Mouse (Mus musculus): ENCODE measurements around the gene Stat6. TPM values are rescaled to one million over a fixed set of nuclear protein-coding genes. Genes with fewer than 3 reads are reported as not detected.

Gene Stat6
- polyA plus RNA-seq, 1 experiment from 2014 or later, result 37.6 TPM

DNA sequence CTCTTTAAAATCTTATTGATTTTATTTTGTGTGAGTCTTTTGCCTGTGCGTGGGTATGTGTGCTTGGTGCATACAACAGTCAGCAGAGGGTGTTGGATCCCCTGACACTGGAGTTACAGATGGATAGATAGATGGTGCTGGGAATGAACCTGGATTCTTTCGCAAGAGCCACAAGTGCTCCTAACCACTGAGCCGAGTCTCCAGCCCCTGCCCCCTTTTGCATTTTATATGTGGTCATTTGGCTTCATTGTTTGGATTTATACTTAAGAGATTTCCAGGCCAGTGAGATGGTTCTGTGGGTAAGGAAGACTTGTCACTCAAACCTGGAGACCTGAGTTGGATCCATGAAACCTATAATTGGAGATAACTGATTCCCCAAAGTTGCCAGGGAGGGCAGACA is 37.1 kb downstream of the Stat6 start:
- Histone ChIP-seq H3K27me3 (no peaks in the 10 kb centered on the region), H3K4me2 (no peak overlapping the region), H3K9me3 (no peaks in the 10 kb centered on the region), H3K9ac (no peak overlapping the region), H3K4me3 (no peak overlapping the region), H3K4me1 (peaks cover 19% of the 10 kb centered on the region), H3K36me3 (no peaks in the 10 kb centered on the region), H3K27ac (no peak overlapping the region)
- no peak for ATAC-seq (ENCODE audit: borderline replicate concordance, extremely low read depth, low FRiP score, low TSS enrichment)
- 88% methylated on average over 3 of the region's 3 CpGs for WGBS

DNA sequence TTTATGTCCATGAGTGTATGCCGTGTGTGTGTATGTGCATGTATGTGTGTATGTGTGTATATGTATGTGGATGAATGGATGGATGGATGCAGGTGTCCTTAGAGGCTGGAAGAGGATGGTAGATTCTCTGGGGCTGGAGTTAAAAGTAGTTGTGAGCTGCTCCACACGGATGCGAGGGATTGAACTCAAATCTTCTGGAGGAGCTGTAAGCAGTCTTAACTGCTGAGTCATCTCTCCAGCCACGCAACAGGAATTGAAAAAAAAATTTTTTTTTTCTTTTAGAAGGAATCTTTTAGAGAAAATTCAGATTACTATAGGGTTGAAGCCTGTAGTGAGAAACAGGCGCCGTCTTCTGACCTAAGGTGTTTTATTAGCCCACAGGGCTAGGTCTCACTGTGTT is 40.1 kb downstream of the Stat6 start:
- 78% methylated on average over 6 of the region's 6 CpGs for WGBS

GRCm38 (mm10) chr10:127691053-127691452 is 48.3 kb downstream of the Stat6 start:
- H3K36me3 ChIP-seq, result peaks cover 28% of the 10 kb centered on the region
- no peak overlapping the region for H3K9ac ChIP-seq
- no peak overlapping the region for H3K4me2 ChIP-seq
- H3K4me1 ChIP-seq, result no peaks in the 10 kb centered on the region
- H3K27ac ChIP-seq, result no peak overlapping the region
- no peaks in the 10 kb centered on the region for H3K9me3 ChIP-seq
- 12% methylated on average over 1 of the region's 1 CpGs for WGBS
- H3K27me3 ChIP-seq, result no peaks in the 10 kb centered on the region
- H3K4me3 ChIP-seq, result no peak overlapping the region
- no peak for ATAC-seq (ENCODE audit: borderline replicate concordance, extremely low read depth, low FRiP score, low TSS enrichment)

More for the DNA sequence above, 40.1 kb downstream of the Stat6 start:
- no peak overlapping the region for H3K4me2 ChIP-seq
- no peak overlapping the region for H3K4me3 ChIP-seq
- no peaks in the 10 kb centered on the region for H3K9me3 ChIP-seq
- no peak overlapping the region for H3K27ac ChIP-seq
- no peaks in the 10 kb centered on the region for H3K27me3 ChIP-seq
- no peak for ATAC-seq (ENCODE audit: borderline replicate concordance, extremely low read depth, low FRiP score, low TSS enrichment)
- no peaks in the 10 kb centered on the region for H3K36me3 ChIP-seq
- peaks cover 4% of the 10 kb centered on the region for H3K4me1 ChIP-seq
- no peak overlapping the region for H3K9ac ChIP-seq

- H3K4me2 ChIP-seq, result no peak overlapping the region
- no peaks in the 10 kb centered on the region for H3K4me1 ChIP-seq
- H3K4me3 ChIP-seq, result no peak overlapping the region
- no peaks in the 10 kb centered on the region for H3K9me3 ChIP-seq
- peaks cover 46% of the 10 kb centered on the region for H3K36me3 ChIP-seq
- no peaks in the 10 kb centered on the region for H3K27me3 ChIP-seq
- no peak overlapping the region for H3K27ac ChIP-seq
- 54% methylated on average over 2 of the region's 2 CpGs for WGBS
- no peak for ATAC-seq (ENCODE audit: borderline replicate concordance, extremely low read depth, low FRiP score, low TSS enrichment)
- H3K9ac ChIP-seq, result no peak overlapping the region
Observed at GRCm38 (mm10) chr10:127694636-127695035, 51.9 kb downstream of the Stat6 start.

- Histone ChIP-seq H3K9ac (no peak overlapping the region), H3K27ac (no peak overlapping the region), H3K36me3 (peaks cover 42% of the 10 kb centered on the region), H3K4me3 (no peak overlapping the region), H3K4me1 (no peaks in the 10 kb centered on the region), H3K4me2 (no peak overlapping the region), H3K27me3 (no peaks in the 10 kb centered on the region), H3K9me3 (no peaks in the 10 kb centered on the region)
- ATAC-seq (ENCODE audit: borderline replicate concordance, extremely low read depth, low FRiP score, low TSS enrichment), result no peak
- WGBS, result 90% methylated on average over 7 of the region's 7 CpGs
Observed at GRCm38 (mm10) chr10:127695775-127696174, 53.0 kb downstream of the Stat6 start.

DNA sequence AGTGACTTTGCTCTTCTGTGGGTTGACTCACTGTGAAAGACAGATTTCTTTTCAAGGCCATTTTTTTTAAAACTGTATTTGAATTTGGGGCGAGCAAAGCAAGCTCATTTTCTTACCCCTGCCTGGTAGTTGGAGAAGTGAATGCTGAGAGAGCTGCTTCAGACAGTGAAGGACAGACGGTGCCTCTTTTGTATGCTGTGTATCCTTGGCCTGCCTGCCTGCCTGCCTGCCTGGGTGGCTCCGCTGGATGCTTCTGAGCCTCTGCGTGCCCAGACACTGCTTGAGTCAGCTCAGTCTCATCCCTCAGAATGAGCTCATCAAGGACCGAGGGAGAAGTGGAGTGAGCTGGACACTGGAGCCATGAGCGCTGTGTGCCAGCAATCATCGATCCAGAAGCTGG is 56.2 kb downstream of the Stat6 start:
- Histone ChIP-seq H3K27ac (no peak overlapping the region), H3K36me3 (peaks cover 29% of the 10 kb centered on the region; the same call in 1 of the 2 replicates), H3K4me1 (no peaks in the 10 kb centered on the region), H3K4me2 (no peak overlapping the region), H3K27me3 (no peaks in the 10 kb centered on the region), H3K4me3 (no peak overlapping the region), H3K9me3 (no peaks in the 10 kb centered on the region), H3K9ac (no peak overlapping the region)
- 91% methylated on average over 7 of the region's 7 CpGs for WGBS
- no peak for ATAC-seq (ENCODE audit: borderline replicate concordance, extremely low read depth, low FRiP score, low TSS enrichment)

GRCm38 (mm10) chr10:127703299-127703698 is 60.5 kb downstream of the Stat6 start:
- Histone ChIP-seq H3K9ac (no peak overlapping the region), H3K36me3 (peaks cover 7% of the 10 kb centered on the region; the same call in 1 of the 2 replicates), H3K4me1 (peaks cover 11% of the 10 kb centered on the region; the same call in 1 of the 2 replicates), H3K4me2 (no peak overlapping the region), H3K27me3 (no peaks in the 10 kb centered on the region), H3K4me3 (no peak overlapping the region), H3K9me3 (no peaks in the 10 kb centered on the region), H3K27ac (no peak overlapping the region)
- ATAC-seq (ENCODE audit: borderline replicate concordance, extremely low read depth, low FRiP score, low TSS enrichment), result no peak
- 34% methylated on average over 4 of the region's 4 CpGs for WGBS

DNA sequence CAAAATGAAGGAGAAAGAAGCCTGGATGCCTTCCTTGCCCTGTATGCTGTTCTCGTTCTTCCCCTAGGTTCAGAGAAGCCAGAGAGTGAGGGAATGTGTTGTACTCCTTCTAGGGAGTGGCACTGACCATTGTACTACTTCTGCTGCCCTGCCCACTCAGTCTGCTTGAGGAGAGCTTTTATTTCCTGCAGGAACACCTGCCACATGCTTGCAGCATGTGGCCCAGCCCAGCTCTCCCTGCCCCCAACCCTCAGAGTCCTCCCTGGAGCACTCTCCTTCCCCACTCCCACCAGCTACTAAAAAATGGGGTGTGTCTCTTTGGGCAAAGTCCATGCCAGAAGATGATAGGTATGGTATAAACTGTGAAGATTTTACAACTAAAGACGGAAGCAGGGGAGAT is 61.5 kb downstream of the Stat6 start:
- no peak overlapping the region for H3K9ac ChIP-seq
- H3K4me1 ChIP-seq, result peaks cover 11% of the 10 kb centered on the region; the same call in 1 of the 2 replicates
- H3K9me3 ChIP-seq, result no peaks in the 10 kb centered on the region
- 44% methylated on average over 2 of the region's 2 CpGs for WGBS
- H3K4me2 ChIP-seq, result no peak overlapping the region
- H3K27me3 ChIP-seq, result no peaks in the 10 kb centered on the region
- no peak for ATAC-seq (ENCODE audit: borderline replicate concordance, extremely low read depth, low FRiP score, low TSS enrichment)
- H3K27ac ChIP-seq, result no peak overlapping the region
- no peak overlapping the region for H3K4me3 ChIP-seq
- peaks cover under 1% of the 10 kb centered on the region; the same call in 1 of the 2 replicates for H3K36me3 ChIP-seq

DNA sequence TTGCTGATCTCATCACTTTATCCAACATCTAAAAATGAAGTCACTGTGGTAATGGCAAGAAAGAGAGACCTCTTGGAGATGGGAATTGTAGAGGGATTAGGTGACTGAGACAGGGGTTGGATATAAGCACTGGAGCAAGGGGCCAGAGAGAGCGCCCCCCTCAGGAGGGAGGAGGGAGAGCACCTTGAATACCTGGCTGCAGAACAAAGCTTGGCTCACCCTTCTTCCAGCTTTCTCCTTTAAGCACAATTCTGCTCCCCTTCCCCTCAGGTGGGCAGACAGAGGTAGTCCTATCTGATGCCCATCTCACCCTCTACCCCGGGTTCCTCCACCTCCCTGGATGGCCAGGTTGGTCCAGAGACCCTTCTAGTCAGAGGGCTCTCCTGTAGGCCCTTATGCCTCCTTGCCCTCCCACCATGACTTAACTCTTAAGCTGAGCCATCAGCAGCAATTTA is 62.0 kb downstream of the Stat6 start, which contains the start of gene Myo1a:
Gene Myo1a, plus strand, starts transcription at position 405 of the 455 bp plus-strand sequence.
- Histone ChIP-seq H3K27ac (no peak within 1 kb of the TSS), H3K36me3 (no peaks in the 10 kb centered on the region), H3K4me2 (no peak within 1 kb of the TSS), H3K4me1 (peaks cover 11% of the 10 kb centered on the region; the same call in 1 of the 2 replicates), H3K4me3 (no peak within 1 kb of the TSS), H3K9me3 (no peaks in the 10 kb centered on the region), H3K27me3 (no peaks in the 10 kb centered on the region), H3K9ac (no peak within 1 kb of the TSS)
- 53% methylated on average over 2 of the region's 2 CpGs for WGBS
- ATAC-seq (ENCODE audit: borderline replicate concordance, extremely low read depth, low FRiP score, low TSS enrichment), result no peak

- Histone ChIP-seq H3K9ac (no peak overlapping the region), H3K27ac (no peak overlapping the region), H3K36me3 (no peaks in the 10 kb centered on the region), H3K4me1 (peaks cover 11% of the 10 kb centered on the region; the same call in 1 of the 2 replicates), H3K4me3 (no peak overlapping the region), H3K9me3 (no peaks in the 10 kb centered on the region), H3K27me3 (no peaks in the 10 kb centered on the region), H3K4me2 (no peak overlapping the region)
- 89% methylated on average over 4 of the region's 4 CpGs for WGBS
- no peak for ATAC-seq (ENCODE audit: borderline replicate concordance, extremely low read depth, low FRiP score, low TSS enrichment)
Observed at GRCm38 (mm10) chr10:127705783-127706182, 63.0 kb downstream of the Stat6 start.

DNA sequence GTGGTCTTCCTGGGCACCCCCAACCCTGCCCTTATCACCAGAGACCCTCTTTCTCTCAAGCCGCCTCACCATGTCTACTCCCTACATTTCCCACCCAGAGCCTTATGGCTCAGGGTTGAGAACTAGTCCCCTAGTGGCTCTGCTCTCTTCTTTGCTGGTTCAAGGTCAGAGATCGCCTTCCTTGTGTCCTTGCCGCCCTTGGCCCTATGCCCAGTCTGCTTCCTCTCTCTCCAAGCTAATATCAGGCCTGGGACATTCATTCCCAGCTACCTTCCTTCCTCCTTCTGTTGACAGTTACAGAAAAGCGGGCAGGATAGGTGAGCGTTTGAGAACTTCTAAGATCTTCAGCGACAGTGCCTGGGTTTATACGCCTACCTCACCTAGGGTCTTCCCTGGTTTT is 64.9 kb downstream of the Stat6 start:
- peaks cover 11% of the 10 kb centered on the region; the same call in 1 of the 2 replicates for H3K4me1 ChIP-seq
- no peak overlapping the region for H3K9ac ChIP-seq
- no peaks in the 10 kb centered on the region for H3K36me3 ChIP-seq
- no peak overlapping the region for H3K4me3 ChIP-seq
- H3K27me3 ChIP-seq, result no peaks in the 10 kb centered on the region
- no peak overlapping the region for H3K27ac ChIP-seq
- no peaks in the 10 kb centered on the region for H3K9me3 ChIP-seq
- ATAC-seq (ENCODE audit: borderline replicate concordance, extremely low read depth, low FRiP score, low TSS enrichment), result no peak
- H3K4me2 ChIP-seq, result no peak overlapping the region
- WGBS, result 56% methylated on average over 7 of the region's 7 CpGs

GRCm38 (mm10) chr10:127708850-127709370 is 66.1 kb downstream of the Stat6 start:
- 78% methylated on average over 3 of the region's 3 CpGs for WGBS
- Histone ChIP-seq H3K27me3 (no peaks in the 10 kb centered on the region), H3K36me3 (no peaks in the 10 kb centered on the region), H3K4me3 (no peak overlapping the region), H3K4me2 (no peak overlapping the region), H3K9ac (no peak overlapping the region), H3K9me3 (no peaks in the 10 kb centered on the region), H3K4me1 (peaks cover 11% of the 10 kb centered on the region; the same call in 1 of the 2 replicates), H3K27ac (no peak overlapping the region)
- no peak for ATAC-seq (ENCODE audit: borderline replicate concordance, extremely low read depth, low FRiP score, low TSS enrichment)
